Mouse (Mus musculus): Measurements from ENCODE around the gene Ctf2. TPM values are rescaled to one million over a fixed set of nuclear protein-coding genes. Genes with fewer than 3 reads are reported as not detected.
"Not testable (repeated sequence)": the region's sequence is repeated elsewhere in the genome, so short reads cannot be mapped to it uniquely, and the experiment has no call there.

The Ctf2 gene
- not detected in 2 replicates for polyA plus RNA-seq (2012; rRNA removed)

GRCm38 (mm10) chr7:127732066-127732465 lies at the start of gene Ctf2:
Gene Ctf2, minus strand, starts transcription at chr7:127732166.
- 63% methylated on average over 1 of the region's 5 CpGs for WGBS
- not testable (repeated sequence) for H3K4me3 ChIP-seq (replicated peaks; ENCODE audit: extremely low read depth, low read depth, low read length); H3K4me1 ChIP-seq (ENCODE audit: control insufficient read depth, insufficient read depth, low read length); DNase-seq

- WGBS, result 72% methylated on average over 4 of the region's 4 CpGs
- DNase-seq, result no peak
- no peak overlapping the region for H3K4me3 ChIP-seq (replicated peaks; ENCODE audit: extremely low read depth, low read depth, low read length)
- TF ChIP-seq CTCF (IDR thresholded peaks at IDR 0.05; ENCODE audit: insufficient read depth, low read length) (no peak), POLR2A (IDR thresholded peaks at IDR 0.05; ENCODE audit: borderline replicate concordance, extremely low read depth, low read depth, low read length) (no peak)
- H3K4me1 ChIP-seq (ENCODE audit: control insufficient read depth, insufficient read depth, low read length), result peaks cover 11% of the 10 kb centered on the region
Observed at GRCm38 (mm10) chr7:127778350-127778749, 46.4 kb upstream of the Ctf2 start.

- H3K4me1 ChIP-seq (ENCODE audit: control insufficient read depth, insufficient read depth, low read length), result peaks cover 11% of the 10 kb centered on the region
- WGBS, result 2% methylated on average over 57 of the region's 66 CpGs
- H3K4me3 ChIP-seq (replicated peaks; ENCODE audit: extremely low read depth, low read depth, low read length), result peak overlapping the region; percentile 86
- DNase-seq, result peak; percentile 65
- TF ChIP-seq CTCF (IDR thresholded peaks at IDR 0.05; ENCODE audit: insufficient read depth, low read length) (no peak), POLR2A (IDR thresholded peaks at IDR 0.05; ENCODE audit: borderline replicate concordance, extremely low read depth, low read depth, low read length) (no peak)
Observed at GRCm38 (mm10) chr7:127777474-127778266, 45.7 kb upstream of the Ctf2 start.

GRCm38 (mm10) chr7:127776878-127777473 lies 45.0 kb upstream of the Ctf2 start:
- Histone ChIP-seq H3K4me3 (replicated peaks; ENCODE audit: extremely low read depth, low read depth, low read length) (peak overlapping the region; percentile 86), H3K4me1 (ENCODE audit: control insufficient read depth, insufficient read depth, low read length) (peaks cover 11% of the 10 kb centered on the region)
- peak; percentile 97 for DNase-seq
- under 1% methylated on average over 68 of the region's 70 CpGs for WGBS
- peak; percentile 74; the same call in 1 of the 2 replicates for TF ChIP-seq POLR2A (IDR thresholded peaks at IDR 0.05; ENCODE audit: borderline replicate concordance, extremely low read depth, low read depth, low read length)
- TF ChIP-seq CTCF (IDR thresholded peaks at IDR 0.05; ENCODE audit: insufficient read depth, low read length), result no peak

GRCm38 (mm10) chr7:127776426-127776825 lies 44.5 kb upstream of the Ctf2 start, which contains the start of gene Setd1a:
Gene Setd1a, plus strand, starts transcription at chr7:127776670.
- Histone ChIP-seq H3K4me3 (replicated peaks; ENCODE audit: extremely low read depth, low read depth, low read length) (peak within 1 kb of the TSS; percentile 86), H3K4me1 (ENCODE audit: control insufficient read depth, insufficient read depth, low read length) (peaks cover 11% of the 10 kb centered on the region)
- TF ChIP-seq CTCF (IDR thresholded peaks at IDR 0.05; ENCODE audit: insufficient read depth, low read length), result no peak
- TF ChIP-seq POLR2A (IDR thresholded peaks at IDR 0.05; ENCODE audit: borderline replicate concordance, extremely low read depth, low read depth, low read length), result no peak
- peak; percentile 88 for DNase-seq
- WGBS, result under 1% methylated on average over 23 of the region's 23 CpGs

GRCm38 (mm10) chr7:127775837-127776236 lies 43.9 kb upstream of the Ctf2 start:
- Histone ChIP-seq H3K4me3 (replicated peaks; ENCODE audit: extremely low read depth, low read depth, low read length) (peak overlapping the region; percentile 69), H3K4me1 (ENCODE audit: control insufficient read depth, insufficient read depth, low read length) (peaks cover 11% of the 10 kb centered on the region)
- not testable (repeated sequence) for DNase-seq
- 63% methylated on average over 7 of the region's 7 CpGs for WGBS

GRCm38 (mm10) chr7:127773664-127774384 lies 41.9 kb upstream of the Ctf2 start:
- Histone ChIP-seq H3K4me3 (replicated peaks; ENCODE audit: extremely low read depth, low read depth, low read length) (no peak overlapping the region), H3K4me1 (ENCODE audit: control insufficient read depth, insufficient read depth, low read length) (peaks cover 11% of the 10 kb centered on the region)
- WGBS, result 33% methylated on average over 9 of the region's 9 CpGs
- no peak for TF ChIP-seq POLR2A (IDR thresholded peaks at IDR 0.05; ENCODE audit: borderline replicate concordance, extremely low read depth, low read depth, low read length)
- peak; percentile 77 for TF ChIP-seq CTCF (IDR thresholded peaks at IDR 0.05; ENCODE audit: insufficient read depth, low read length)
- DNase-seq, result peak; percentile 49

GRCm38 (mm10) chr7:127772557-127772956 lies 40.6 kb upstream of the Ctf2 start:
- 100% methylated on average over 1 of the region's 1 CpGs for WGBS
- TF ChIP-seq POLR2A (IDR thresholded peaks at IDR 0.05; ENCODE audit: borderline replicate concordance, extremely low read depth, low read depth, low read length) (no peak), CTCF (IDR thresholded peaks at IDR 0.05; ENCODE audit: insufficient read depth, low read length) (no peak)

GRCm38 (mm10) chr7:127772080-127772479 lies 40.1 kb upstream of the Ctf2 start:
- TF ChIP-seq POLR2A (IDR thresholded peaks at IDR 0.05; ENCODE audit: borderline replicate concordance, extremely low read depth, low read depth, low read length) (no peak), CTCF (IDR thresholded peaks at IDR 0.05; ENCODE audit: insufficient read depth, low read length) (no peak)

More at GRCm38 (mm10) chr7:127772557-127772956, 40.6 kb upstream of the Ctf2 start:
- peaks cover 9% of the 10 kb centered on the region for H3K4me1 ChIP-seq (ENCODE audit: control insufficient read depth, insufficient read depth, low read length)
- H3K4me3 ChIP-seq (replicated peaks; ENCODE audit: extremely low read depth, low read depth, low read length), result no peak overlapping the region
- no peak for DNase-seq

More at GRCm38 (mm10) chr7:127772080-127772479, 40.1 kb upstream of the Ctf2 start:
- DNase-seq, result no peak
- WGBS, result 35% methylated on average over 3 of the region's 3 CpGs
- Histone ChIP-seq H3K4me3 (replicated peaks; ENCODE audit: extremely low read depth, low read depth, low read length) (no peak overlapping the region), H3K4me1 (ENCODE audit: control insufficient read depth, insufficient read depth, low read length) (peaks cover 9% of the 10 kb centered on the region)
